Mouse (Mus musculus) cerebellum, adult 2 months (tissue): ENCODE results near the gene Sf3a3.

Experiments
- CTCF ChIP-seq: fragments of 200-500 bp; IDR thresholded peaks from 2 replicates; pipeline ENCODE4 v1.5.1; 2011; ENCODE audit warnings: low read depth, mild to moderate bottlenecking, control low read depth, low read length, moderate library complexity, borderline replicate concordance; ENCODE audit not compliant: insufficient read depth
- POLR2A ChIP-seq: fragments of 200-500 bp; IDR thresholded peaks from 2 replicates; pipeline ENCODE4 v1.6.1; 2011; ENCODE audit warnings: low read length, control low read depth, borderline replicate concordance; ENCODE audit not compliant: insufficient read depth

- no peak for TF ChIP-seq CTCF
- no peak for TF ChIP-seq POLR2A
Measured at GRCm38 (mm10) chr4:124703881-124704796, 10.4 kb upstream of the Sf3a3 start.
